Mouse (Mus musculus): Measurements from ENCODE around the gene Cybrd1. TPM values are rescaled to one million over a fixed set of nuclear protein-coding genes. Genes with fewer than 3 reads are reported as not detected.

Gene Cybrd1
- polyA plus RNA-seq (2014; fragmentation: Nextera tagmentation; extraction: Ambion mirVana): 1.00 and 1.1 TPM in 2 replicates

- no peak for ATAC-seq (ENCODE audit: insufficient number of reproducible peaks, insufficient read depth, low FRiP score, low read depth)
- under 1% methylated on average over 59 of the region's 60 CpGs for WGBS
- Histone ChIP-seq H3K27me3 (ENCODE audit: control insufficient read depth, insufficient read depth, low read length) (peaks cover 21% of the 10 kb centered on the region), H3K27ac (replicated peaks in 1 of 2; ENCODE audit: control insufficient read depth in 1 of 2, insufficient read depth in 1 of 2, low read depth in 2 of 2, low read length in 2 of 2) (no peak within 1 kb of the TSS), H3K9me3 (ENCODE audit: control insufficient read depth, low read length) (peaks cover 5% of the 10 kb centered on the region; the same call in 1 of the 2 replicates), H3K4me2 (ENCODE audit: low read length) (peak within 1 kb of the TSS; percentile 92), H3K4me1 (ENCODE audit: control insufficient read depth in 2 of 2, insufficient read depth in 2 of 2, low read length in 2 of 2) (peaks cover 2 to 3% of the 10 kb centered on the region in 2 experiments; a peak in 2 of 4 replicates), H3K9ac (ENCODE audit: low read length) (peak within 1 kb of the TSS; percentile 58), H3K36me3 (ENCODE audit: control insufficient read depth, insufficient read depth, low read length) (no peaks in the 10 kb centered on the region), H3K4me3 (ENCODE audit: control insufficient read depth in 1 of 2, insufficient read depth in 1 of 2, low read depth in 1 of 2, low read length in 2 of 2) (peak within 1 kb of the TSS; percentile 49 to 50)
These were observed at the start of gene Cybrd1 for GRCm38 (mm10) chr2:71117797-71118708. Gene Cybrd1 (plus strand): TSS chr2:71117923.

- Histone ChIP-seq H3K9me3 (ENCODE audit: control insufficient read depth, low read length) (peaks cover 2% of the 10 kb centered on the region; the same call in 1 of the 2 replicates), H3K27me3 (ENCODE audit: control insufficient read depth, insufficient read depth, low read length) (no peaks in the 10 kb centered on the region), H3K27ac (replicated peaks in 1 of 2; ENCODE audit: control insufficient read depth in 1 of 2, insufficient read depth in 1 of 2, low read depth in 2 of 2, low read length in 2 of 2) (no peak overlapping the region), H3K4me1 (ENCODE audit: control insufficient read depth in 2 of 2, insufficient read depth in 2 of 2, low read length in 2 of 2) (no peaks in the 10 kb centered on the region), H3K4me3 (ENCODE audit: control insufficient read depth in 1 of 2, insufficient read depth in 1 of 2, low read depth in 1 of 2, low read length in 2 of 2) (no peak overlapping the region), H3K4me2 (ENCODE audit: low read length) (no peak overlapping the region), H3K9ac (ENCODE audit: low read length) (no peak overlapping the region), H3K36me3 (ENCODE audit: control insufficient read depth, insufficient read depth, low read length) (peaks cover 17% of the 10 kb centered on the region)
- no peak for ATAC-seq (ENCODE audit: insufficient number of reproducible peaks, insufficient read depth, low FRiP score, low read depth)
- 88% methylated on average over 4 of the region's 4 CpGs for WGBS
These were observed 46.1 kb upstream of the Cybrd1 start for GRCm38 (mm10) chr2:71071601-71072000.

GRCm38 (mm10) chr2:71073330-71073729 lies 44.4 kb upstream of the Cybrd1 start:
- Histone ChIP-seq H3K4me3 (ENCODE audit: control insufficient read depth in 1 of 2, insufficient read depth in 1 of 2, low read depth in 1 of 2, low read length in 2 of 2) (no peak overlapping the region), H3K36me3 (ENCODE audit: control insufficient read depth, insufficient read depth, low read length) (peaks cover 22% of the 10 kb centered on the region), H3K4me1 (ENCODE audit: control insufficient read depth in 2 of 2, insufficient read depth in 2 of 2, low read length in 2 of 2) (no peaks in the 10 kb centered on the region), H3K9me3 (ENCODE audit: control insufficient read depth, low read length) (peaks cover 2% of the 10 kb centered on the region; the same call in 1 of the 2 replicates), H3K27me3 (ENCODE audit: control insufficient read depth, insufficient read depth, low read length) (no peaks in the 10 kb centered on the region), H3K27ac (replicated peaks in 1 of 2; ENCODE audit: control insufficient read depth in 1 of 2, insufficient read depth in 1 of 2, low read depth in 2 of 2, low read length in 2 of 2) (no peak overlapping the region), H3K4me2 (ENCODE audit: low read length) (no peak overlapping the region), H3K9ac (ENCODE audit: low read length) (no peak overlapping the region)
- ATAC-seq (ENCODE audit: insufficient number of reproducible peaks, insufficient read depth, low FRiP score, low read depth): no peak
- 78% methylated on average over 3 of the region's 3 CpGs for WGBS

- no peak overlapping the region for H3K4me2 ChIP-seq (ENCODE audit: low read length)
- H3K4me1 ChIP-seq (ENCODE audit: control insufficient read depth in 2 of 2, insufficient read depth in 2 of 2, low read length in 2 of 2): no peaks in the 10 kb centered on the region
- no peak overlapping the region for H3K27ac ChIP-seq (replicated peaks in 1 of 2; ENCODE audit: control insufficient read depth in 1 of 2, insufficient read depth in 1 of 2, low read depth in 2 of 2, low read length in 2 of 2)
- H3K9ac ChIP-seq (ENCODE audit: low read length): no peak overlapping the region
- WGBS: 43% methylated on average over 3 of the region's 3 CpGs
- no peak for ATAC-seq (ENCODE audit: insufficient number of reproducible peaks, insufficient read depth, low FRiP score, low read depth)
- H3K4me3 ChIP-seq (ENCODE audit: control insufficient read depth in 1 of 2, insufficient read depth in 1 of 2, low read depth in 1 of 2, low read length in 2 of 2): no peak overlapping the region
- peaks cover 2% of the 10 kb centered on the region; the same call in 1 of the 2 replicates for H3K9me3 ChIP-seq (ENCODE audit: control insufficient read depth, low read length)
- peaks cover 22% of the 10 kb centered on the region for H3K36me3 ChIP-seq (ENCODE audit: control insufficient read depth, insufficient read depth, low read length)
- H3K27me3 ChIP-seq (ENCODE audit: control insufficient read depth, insufficient read depth, low read length): no peaks in the 10 kb centered on the region
These were observed 43.9 kb upstream of the Cybrd1 start for GRCm38 (mm10) chr2:71073828-71074227.

GRCm38 (mm10) chr2:71082416-71082815 lies 35.3 kb upstream of the Cybrd1 start:
- Histone ChIP-seq H3K4me1 (ENCODE audit: control insufficient read depth in 2 of 2, insufficient read depth in 2 of 2, low read length in 2 of 2) (no peaks in the 10 kb centered on the region), H3K4me2 (ENCODE audit: low read length) (no peak overlapping the region), H3K36me3 (ENCODE audit: control insufficient read depth, insufficient read depth, low read length) (peaks cover 29% of the 10 kb centered on the region), H3K4me3 (ENCODE audit: control insufficient read depth in 1 of 2, insufficient read depth in 1 of 2, low read depth in 1 of 2, low read length in 2 of 2) (no peak overlapping the region), H3K27ac (replicated peaks in 1 of 2; ENCODE audit: control insufficient read depth in 1 of 2, insufficient read depth in 1 of 2, low read depth in 2 of 2, low read length in 2 of 2) (no peak overlapping the region), H3K9me3 (ENCODE audit: control insufficient read depth, low read length) (no peaks in the 10 kb centered on the region), H3K9ac (ENCODE audit: low read length) (no peak overlapping the region), H3K27me3 (ENCODE audit: control insufficient read depth, insufficient read depth, low read length) (no peaks in the 10 kb centered on the region)
- no peak for ATAC-seq (ENCODE audit: insufficient number of reproducible peaks, insufficient read depth, low FRiP score, low read depth)
- 90% methylated on average over 7 of the region's 7 CpGs for WGBS

- H3K9me3 ChIP-seq (ENCODE audit: control insufficient read depth, low read length): no peaks in the 10 kb centered on the region
- H3K4me2 ChIP-seq (ENCODE audit: low read length): no peak overlapping the region
- no peak for ATAC-seq (ENCODE audit: insufficient number of reproducible peaks, insufficient read depth, low FRiP score, low read depth)
- no peaks in the 10 kb centered on the region for H3K4me1 ChIP-seq (ENCODE audit: control insufficient read depth in 2 of 2, insufficient read depth in 2 of 2, low read length in 2 of 2)
- peaks cover 36% of the 10 kb centered on the region for H3K36me3 ChIP-seq (ENCODE audit: control insufficient read depth, insufficient read depth, low read length)
- H3K9ac ChIP-seq (ENCODE audit: low read length): no peak overlapping the region
- H3K4me3 ChIP-seq (ENCODE audit: control insufficient read depth in 1 of 2, insufficient read depth in 1 of 2, low read depth in 1 of 2, low read length in 2 of 2): no peak overlapping the region
- no peaks in the 10 kb centered on the region for H3K27me3 ChIP-seq (ENCODE audit: control insufficient read depth, insufficient read depth, low read length)
- H3K27ac ChIP-seq (replicated peaks in 1 of 2; ENCODE audit: control insufficient read depth in 1 of 2, insufficient read depth in 1 of 2, low read depth in 2 of 2, low read length in 2 of 2): no peak overlapping the region
- 92% methylated on average over 6 of the region's 6 CpGs for WGBS
These were observed 34.1 kb upstream of the Cybrd1 start for GRCm38 (mm10) chr2:71083454-71084193.

- Histone ChIP-seq H3K4me3 (ENCODE audit: control insufficient read depth in 1 of 2, insufficient read depth in 1 of 2, low read depth in 1 of 2, low read length in 2 of 2) (no peak overlapping the region), H3K9me3 (ENCODE audit: control insufficient read depth, low read length) (no peaks in the 10 kb centered on the region), H3K9ac (ENCODE audit: low read length) (no peak overlapping the region), H3K27me3 (ENCODE audit: control insufficient read depth, insufficient read depth, low read length) (no peaks in the 10 kb centered on the region), H3K36me3 (ENCODE audit: control insufficient read depth, insufficient read depth, low read length) (peaks cover 50% of the 10 kb centered on the region), H3K4me1 (ENCODE audit: control insufficient read depth in 2 of 2, insufficient read depth in 2 of 2, low read length in 2 of 2) (peaks cover 3 to 4% of the 10 kb centered on the region in 2 experiments; a peak in 2 of 4 replicates), H3K4me2 (ENCODE audit: low read length) (no peak overlapping the region), H3K27ac (replicated peaks in 1 of 2; ENCODE audit: control insufficient read depth in 1 of 2, insufficient read depth in 1 of 2, low read depth in 2 of 2, low read length in 2 of 2) (no peak overlapping the region)
- WGBS: 57% methylated on average over 3 of the region's 3 CpGs
- no peak for ATAC-seq (ENCODE audit: insufficient number of reproducible peaks, insufficient read depth, low FRiP score, low read depth)
These were observed 28.0 kb upstream of the Cybrd1 start for GRCm38 (mm10) chr2:71089766-71090165.

Measured in heart, embryonic 14.5 days (tissue).